Mouse (Mus musculus) urinary bladder, adult 18-20 months (tissue): ENCODE measurements around the gene Dnaja3.
"Not testable (repeated sequence)": the region's sequence is repeated elsewhere in the genome, so short reads cannot be mapped to it uniquely, and the experiment has no call there.

Source experiments
- DNase-seq, 2 experiments: peaks; one replicate each; pipeline ENCODE4 v3.0.0; 2022; ENCODE audit warnings: low spot score in 2 of 2, mixed read lengths in 2 of 2

Gene Dnaja3

DNA sequence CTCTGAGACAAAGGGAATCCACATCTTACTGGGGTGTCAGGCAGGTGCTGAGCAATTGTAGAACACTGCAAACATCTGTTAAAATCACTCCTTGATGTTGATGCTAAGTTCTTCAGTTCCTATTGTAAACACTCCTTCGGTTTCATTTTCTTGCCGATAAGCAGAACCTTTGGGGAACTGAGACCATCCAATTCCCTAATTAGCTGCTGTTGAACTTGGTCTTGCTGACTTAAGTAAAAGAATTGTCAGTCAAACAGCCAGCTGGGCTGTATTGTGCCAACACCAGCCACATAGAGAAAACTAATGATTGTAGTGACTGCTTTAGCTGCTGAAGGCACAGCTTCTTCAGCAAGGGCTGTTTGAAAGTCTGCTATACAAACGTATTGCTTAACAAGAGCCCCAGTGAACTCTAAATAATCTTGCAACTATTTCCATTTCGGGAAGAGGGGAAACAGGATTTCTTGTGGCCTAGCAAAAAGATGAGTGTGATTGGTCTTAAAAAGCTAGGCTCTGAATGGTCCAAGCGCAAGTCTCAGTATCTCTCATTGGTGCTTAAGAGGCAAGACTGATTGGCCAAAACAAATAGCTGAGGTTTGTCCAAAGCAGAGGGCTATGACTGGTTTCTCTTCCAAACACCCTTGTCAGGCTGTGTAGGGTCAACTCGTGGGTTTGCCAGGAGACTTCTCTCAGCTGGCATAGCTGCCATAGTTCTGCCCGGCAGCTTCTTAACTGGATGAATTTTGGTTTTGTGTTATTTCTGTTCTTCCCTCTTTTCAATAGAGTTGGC, 82.5 kb downstream of the Dnaja3 start:
- no peak for DNase-seq

DNA sequence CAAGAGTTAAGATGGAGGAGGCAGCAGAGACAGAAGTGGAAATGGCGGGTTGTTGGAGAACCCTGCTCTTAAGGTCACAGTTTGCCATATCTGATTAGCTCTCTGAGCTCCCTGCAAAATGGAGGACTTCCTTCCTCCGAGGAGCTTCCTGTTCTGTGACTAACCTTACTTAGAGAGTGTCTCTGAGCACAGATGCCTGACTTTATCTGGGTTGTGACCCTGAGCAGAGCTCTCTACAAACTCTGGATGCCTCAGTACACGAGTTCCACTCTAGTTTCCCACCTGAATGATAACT, 83.1 kb downstream of the Dnaja3 start:
- DNase-seq, result no peak

DNA sequence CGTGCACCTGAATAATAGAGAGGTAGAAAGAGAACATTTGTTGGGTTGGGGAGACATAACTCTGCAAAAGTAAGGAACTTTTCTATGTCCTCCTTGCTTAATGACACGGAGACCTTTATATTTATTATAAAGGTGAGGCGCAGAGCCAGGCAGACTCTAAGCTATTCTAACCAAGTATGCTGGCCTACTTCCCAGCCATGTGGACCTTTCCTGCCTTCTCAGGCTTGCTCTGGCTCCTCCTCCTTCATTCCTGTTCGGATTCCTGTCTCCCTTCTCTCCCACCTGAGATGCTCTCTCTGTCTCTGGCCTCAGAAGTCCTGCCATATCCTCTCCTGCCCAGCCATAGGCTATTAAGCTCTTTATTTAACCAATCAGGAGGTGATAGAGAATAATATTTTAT, 85.5 kb downstream of the Dnaja3 start:
- no peak for DNase-seq

DNA sequence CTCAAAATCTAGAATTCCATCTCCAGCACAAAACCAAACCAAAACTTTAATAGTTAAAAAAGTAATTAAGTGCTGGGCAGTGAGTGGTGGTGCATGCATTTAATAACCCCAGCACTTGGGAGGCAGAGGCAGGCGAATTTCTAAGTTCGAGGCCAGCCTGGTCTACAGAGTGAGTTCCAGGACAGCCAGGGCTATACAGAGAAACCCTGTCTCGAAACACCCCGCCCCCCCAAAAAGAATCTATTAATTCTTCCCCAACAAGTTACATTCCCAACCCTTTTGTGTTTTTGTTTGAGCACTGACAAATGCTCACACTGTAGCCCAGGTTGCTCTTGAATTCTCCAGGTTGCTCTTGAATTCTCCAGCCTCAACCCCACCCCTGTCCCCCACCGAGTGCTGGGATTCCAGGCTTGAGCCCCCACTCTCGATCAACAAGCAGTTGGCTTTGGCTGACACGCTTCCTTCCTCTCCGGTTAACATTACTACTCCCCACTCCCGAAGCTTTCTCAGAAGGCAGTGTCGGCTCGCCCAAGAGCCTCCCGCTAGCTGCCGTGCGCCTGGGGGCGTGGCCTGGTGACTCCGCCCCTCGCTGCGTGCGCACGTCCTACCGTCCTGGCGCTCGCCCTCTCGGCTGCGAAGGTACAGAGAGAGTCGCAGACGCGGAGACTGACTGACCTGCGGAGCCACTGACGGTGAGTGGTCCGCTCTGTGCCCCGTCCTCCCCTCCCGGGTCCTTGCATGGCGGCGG, 86.2 kb downstream of the Dnaja3 start, which contains the start of gene Hmox2:
Gene Hmox2, plus strand, starts transcription at position 582 of the 748 bp plus-strand sequence.
- DNase-seq, result peak; percentile 89 to 96

DNA sequence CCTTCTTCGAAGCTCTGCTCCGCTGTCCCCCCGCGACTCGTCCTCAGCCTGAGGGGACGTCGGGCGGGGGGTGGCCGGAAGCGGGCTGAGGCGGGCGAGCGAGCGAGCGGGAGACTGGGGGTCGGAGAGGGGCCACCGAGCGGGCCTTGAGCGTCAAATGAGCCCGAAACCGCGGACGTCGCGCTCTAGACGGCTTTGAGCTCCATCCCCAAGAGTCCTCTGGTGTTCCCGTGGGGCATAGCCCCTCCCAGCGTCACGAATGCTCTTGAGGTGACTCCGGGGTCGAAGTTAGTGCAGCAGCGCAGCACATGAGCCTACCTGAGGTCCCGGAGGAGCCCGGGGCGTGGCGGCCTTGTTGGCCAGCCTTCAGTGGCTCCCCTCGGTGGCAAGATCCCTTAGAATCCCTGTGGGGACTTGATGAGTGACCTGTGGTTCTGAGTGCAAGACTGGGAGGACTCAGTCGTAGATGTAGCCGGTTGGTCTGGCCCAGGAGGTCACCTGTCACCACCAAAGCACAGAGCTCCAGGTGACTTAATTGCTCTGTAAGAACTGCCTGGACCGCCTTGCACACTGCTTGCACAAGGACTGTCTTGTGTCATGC, 86.8 kb downstream of the Dnaja3 start:
- DNase-seq, result peak; percentile 9 to 57

DNA sequence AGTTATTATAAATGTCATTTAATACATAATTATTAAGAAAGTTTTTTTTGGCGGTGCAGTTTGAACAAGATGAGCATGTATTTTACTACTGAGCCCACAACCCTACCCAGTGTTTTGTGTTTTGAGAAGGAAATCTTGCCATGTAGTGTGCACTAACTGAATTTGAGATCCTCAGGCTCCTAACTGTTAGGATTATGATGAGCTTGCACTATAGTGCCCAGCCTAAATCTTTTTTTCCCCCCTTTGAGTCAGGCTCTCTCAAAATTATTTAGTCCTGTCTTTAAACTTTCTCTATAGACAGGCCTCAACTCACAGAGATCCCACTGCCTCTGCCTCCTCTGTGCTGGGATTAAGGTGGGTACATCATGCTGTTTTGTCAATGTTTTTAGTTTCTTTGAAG, 87.7 kb downstream of the Dnaja3 start:
- DNase-seq, result no peak

DNA sequence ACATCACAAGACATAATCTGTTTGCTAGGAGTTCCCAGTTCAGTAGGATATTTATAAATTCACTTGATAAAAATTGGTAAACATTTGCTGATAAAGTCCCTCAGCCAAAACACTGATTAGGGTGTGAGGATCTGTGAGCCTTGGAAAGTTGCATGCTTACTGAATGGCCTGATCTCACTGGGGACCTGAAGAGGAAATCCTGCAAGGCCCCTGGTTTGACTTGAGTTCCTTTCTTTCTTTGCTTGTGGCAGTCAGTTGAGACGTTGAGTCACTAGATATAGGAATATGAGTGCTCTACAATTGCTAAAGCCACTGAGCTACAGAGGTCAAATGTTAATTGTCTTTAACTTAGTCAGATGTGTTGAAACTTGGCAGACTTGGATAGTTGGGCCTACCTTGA, 88.2 kb downstream of the Dnaja3 start:
- no peak for DNase-seq

DNA sequence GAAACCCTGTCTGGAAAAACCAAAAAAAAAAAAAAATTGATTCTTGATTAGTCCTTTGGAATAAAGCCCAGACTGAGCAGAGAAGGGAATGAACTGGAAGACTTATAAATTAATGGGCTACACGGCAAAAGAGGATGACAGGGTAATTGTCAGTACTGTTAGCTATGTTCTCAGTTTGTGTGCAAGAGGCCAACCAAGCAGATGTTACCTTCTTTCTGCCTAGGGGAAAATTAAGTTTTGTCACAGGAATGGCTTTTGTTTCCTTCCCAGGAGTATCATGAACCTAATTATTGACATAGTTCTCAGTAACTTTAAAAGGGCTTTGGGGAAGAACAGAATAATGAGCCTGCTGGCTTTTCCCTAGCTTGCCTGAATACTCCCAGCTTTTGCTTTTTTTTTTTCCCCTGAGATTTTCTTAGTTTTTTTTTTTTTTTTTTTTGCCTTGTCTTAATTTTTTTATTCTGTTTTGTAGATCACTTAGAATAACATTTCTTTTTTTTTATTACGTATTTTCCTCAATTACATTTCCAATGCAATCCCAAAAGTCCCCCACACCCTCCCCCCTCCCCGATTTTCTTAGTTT, 91.1 kb downstream of the Dnaja3 start:
- DNase-seq, result no peak

DNA sequence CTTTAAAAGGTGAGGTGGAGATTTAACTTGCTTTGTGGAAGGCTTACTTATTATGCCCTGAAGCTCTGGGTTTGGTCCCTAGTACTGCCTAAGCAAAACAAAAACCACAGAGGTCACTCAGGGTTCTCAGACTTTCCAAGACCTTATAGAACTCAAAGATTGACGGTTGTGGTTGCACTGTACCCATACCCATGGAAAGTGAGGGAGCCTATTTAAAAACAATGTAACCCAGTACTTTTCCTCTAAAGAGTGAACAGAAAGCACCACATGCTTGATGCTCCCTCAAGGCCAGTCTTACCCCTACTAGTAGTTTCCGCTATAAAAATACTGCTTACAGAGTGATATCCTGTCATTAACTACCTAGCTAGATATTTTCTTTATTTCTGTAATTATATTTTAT, 96.5 kb downstream of the Dnaja3 start:
- no peak for DNase-seq

DNA sequence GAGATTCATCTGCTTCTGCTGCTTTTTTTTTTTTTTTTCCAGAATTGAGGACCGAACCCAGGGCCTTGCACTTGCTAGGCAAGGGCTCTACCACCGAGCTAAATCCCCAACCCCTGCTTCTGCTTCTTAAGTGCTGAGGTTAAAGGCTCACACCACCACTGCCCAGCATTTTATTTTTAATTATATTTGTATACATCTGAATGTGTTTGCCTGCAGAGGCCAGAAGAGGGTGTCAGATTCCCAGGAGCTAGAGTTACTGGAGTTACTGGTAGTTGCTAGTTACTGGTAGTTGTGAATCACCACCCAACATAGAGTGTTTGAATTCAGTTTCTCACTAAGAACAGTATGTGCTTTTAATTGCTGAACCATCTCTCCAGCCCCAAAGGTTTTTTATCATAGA, 100.2 kb downstream of the Dnaja3 start:
- no peak for DNase-seq

DNA sequence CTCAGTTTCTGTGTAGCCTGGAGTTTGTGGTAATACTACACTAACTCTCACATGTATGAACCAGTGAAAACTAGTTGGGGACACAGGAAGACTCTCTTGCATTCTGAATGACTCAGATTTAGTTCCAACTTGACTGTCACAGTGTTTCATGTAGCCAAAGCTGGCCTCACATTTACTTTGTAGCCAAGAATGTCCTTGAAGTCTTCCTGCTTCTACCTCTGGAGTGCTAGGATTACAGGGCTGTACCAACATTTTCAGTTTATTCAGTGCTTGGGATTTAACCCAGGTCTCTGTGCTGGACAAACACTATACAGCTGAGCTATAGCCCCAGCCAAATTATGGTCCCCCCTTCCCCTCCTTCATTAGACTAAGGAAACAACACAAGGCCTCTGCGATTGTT, 102.4 kb downstream of the Dnaja3 start:
- no peak for DNase-seq

DNA sequence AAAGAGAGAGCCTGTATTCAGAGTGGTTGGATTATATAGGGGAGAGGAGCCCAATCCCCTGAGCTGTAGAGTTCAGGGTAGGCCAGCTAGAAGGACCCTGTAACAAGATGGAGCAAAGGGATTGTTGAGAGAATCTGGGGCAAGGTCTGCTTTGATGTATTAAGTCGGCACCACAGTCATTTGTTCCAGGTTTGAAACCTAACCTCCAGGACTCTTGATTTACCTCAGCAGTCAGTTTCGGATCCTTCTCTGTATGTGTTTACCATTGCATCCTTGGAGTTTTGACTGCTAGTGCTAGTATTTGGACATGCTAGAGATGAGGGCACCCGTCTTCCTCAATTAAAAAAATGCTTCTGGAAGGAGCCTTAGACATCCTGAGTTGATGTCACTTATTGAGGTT, 112.4 kb downstream of the Dnaja3 start:
- DNase-seq, result no peak

DNA sequence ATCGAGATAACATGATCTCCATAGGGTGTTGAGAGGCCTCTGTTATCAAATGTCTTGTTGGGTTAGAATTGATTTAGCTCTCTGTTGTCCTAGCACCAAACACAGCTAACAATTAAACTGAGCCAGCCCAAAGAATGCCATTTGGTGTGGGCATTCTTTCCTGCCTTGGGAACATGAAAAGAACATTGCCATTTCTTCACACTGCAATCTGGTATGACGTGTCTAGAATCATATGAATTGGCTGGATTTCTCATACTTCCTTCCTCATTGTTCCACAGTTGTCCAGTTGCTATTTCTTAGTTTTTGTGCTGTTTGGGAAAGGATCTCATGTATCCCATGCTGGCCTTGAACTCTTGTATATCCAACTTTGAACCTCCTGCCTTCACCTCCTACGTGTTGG, 114.3 kb downstream of the Dnaja3 start:
- DNase-seq, result no peak

DNA sequence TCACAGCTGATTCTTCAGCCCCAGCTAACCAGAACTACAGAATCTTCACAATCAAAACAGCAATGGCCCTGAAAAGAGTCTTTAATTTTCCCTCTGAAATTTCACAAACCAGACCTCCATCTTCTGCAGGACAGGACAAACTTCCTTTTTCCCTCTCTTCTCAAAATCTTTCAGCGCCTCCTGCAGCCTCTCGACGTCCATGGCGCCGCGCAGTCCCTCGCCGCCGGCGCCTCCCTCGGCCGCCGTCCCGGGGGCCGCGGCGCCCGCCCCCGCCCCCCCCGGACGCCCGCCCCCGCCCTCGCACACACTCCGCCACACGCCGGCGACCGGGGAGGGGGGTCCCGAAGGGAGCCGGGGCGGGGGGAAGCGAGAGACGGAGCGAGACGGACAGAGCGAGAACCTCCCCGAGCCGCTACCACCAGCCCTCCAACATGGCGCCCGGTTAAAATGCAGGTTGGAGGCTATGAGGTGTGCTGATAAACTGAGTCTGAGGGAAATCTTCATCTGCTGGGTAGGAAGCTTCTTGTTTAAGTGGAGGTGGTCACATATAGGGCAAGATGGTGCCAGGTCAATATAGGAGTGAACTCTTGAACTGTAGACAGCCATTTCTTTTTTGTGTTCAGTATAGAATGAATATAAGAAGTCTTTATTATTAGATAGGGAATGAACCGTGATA, 117.0 kb downstream of the Dnaja3 start:
- not testable (repeated sequence) for DNase-seq
